Mouse (Mus musculus) kidney, embryonic 15.5 days (tissue): ENCODE results near the gene Myh10. TPM values are rescaled to one million over a fixed set of nuclear protein-coding genes. Genes with fewer than 3 reads are reported as not detected.

Experiments used
- ATAC-seq: fragments of 200-750 bp; cut with Nextera tagmentation; replicated peaks from 2 replicates; pipeline ENCODE4 v1.8.0; 2017; ENCODE audit warnings: moderate TSS enrichment; ENCODE audit not compliant: low FRiP score
- H3K27ac ChIP-seq: fragments of 300-500 bp; sonication (generic); 2 replicates; pipeline ENCODE4 v1.5.1; 2015; ENCODE audit warnings: mild to moderate bottlenecking, inconsistent platforms
- H3K27me3 ChIP-seq: fragments of 300-500 bp; sonication (generic); 2 replicates; pipeline ENCODE4 v1.6.1; 2015; ENCODE audit warnings: inconsistent platforms
- H3K36me3 ChIP-seq: fragments of 300-500 bp; sonication (generic); 2 replicates; pipeline ENCODE4 v1.6.1; 2015; ENCODE audit warnings: inconsistent platforms
- H3K4me1 ChIP-seq: fragments of 300-500 bp; sonication (generic); 2 replicates; pipeline ENCODE4 v1.6.1; 2015; ENCODE audit warnings: inconsistent platforms
- H3K4me2 ChIP-seq: fragments of 300-500 bp; sonication (generic); 2 replicates; pipeline ENCODE4 v1.6.1; 2015; ENCODE audit warnings: moderate library complexity, mild to moderate bottlenecking, inconsistent platforms
- H3K4me3 ChIP-seq: fragments of 300-500 bp; sonication (generic); replicated peaks from 2 replicates; pipeline ENCODE4 v1.5.1; 2015; ENCODE audit warnings: mild to moderate bottlenecking, inconsistent platforms
- H3K9ac ChIP-seq: fragments of 300-500 bp; sonication (generic); 2 replicates; pipeline ENCODE4 v1.6.1; 2015; ENCODE audit warnings: mild to moderate bottlenecking, inconsistent platforms
- H3K9me3 ChIP-seq: fragments of 300-500 bp; sonication (generic); replicated peaks from 2 replicates; pipeline ENCODE4 v1.6.1; 2016; ENCODE audit warnings: inconsistent platforms
- WGBS: fragments of 180-500 bp; shearing (Covaris S2); methylation state at CpG from one replicate; pipeline ENCODE4 v1.1.7; 2015; ENCODE audit warnings: mixed read lengths; 5-methylcytosine and 5-hydroxymethylcytosine counted together
- polyA plus RNA-seq: library from polyadenylated mRNA; unstranded; fragments of >200 nt; fragmentation: Nextera tagmentation; extraction: Ambion mirVana; gene quantifications from 2 replicates; pipeline ENCODE4 v1.2.1, GENCODE M21; 2015

Gene Myh10
- 130 and 137 TPM in 2 replicates for polyA plus RNA-seq

DNA sequence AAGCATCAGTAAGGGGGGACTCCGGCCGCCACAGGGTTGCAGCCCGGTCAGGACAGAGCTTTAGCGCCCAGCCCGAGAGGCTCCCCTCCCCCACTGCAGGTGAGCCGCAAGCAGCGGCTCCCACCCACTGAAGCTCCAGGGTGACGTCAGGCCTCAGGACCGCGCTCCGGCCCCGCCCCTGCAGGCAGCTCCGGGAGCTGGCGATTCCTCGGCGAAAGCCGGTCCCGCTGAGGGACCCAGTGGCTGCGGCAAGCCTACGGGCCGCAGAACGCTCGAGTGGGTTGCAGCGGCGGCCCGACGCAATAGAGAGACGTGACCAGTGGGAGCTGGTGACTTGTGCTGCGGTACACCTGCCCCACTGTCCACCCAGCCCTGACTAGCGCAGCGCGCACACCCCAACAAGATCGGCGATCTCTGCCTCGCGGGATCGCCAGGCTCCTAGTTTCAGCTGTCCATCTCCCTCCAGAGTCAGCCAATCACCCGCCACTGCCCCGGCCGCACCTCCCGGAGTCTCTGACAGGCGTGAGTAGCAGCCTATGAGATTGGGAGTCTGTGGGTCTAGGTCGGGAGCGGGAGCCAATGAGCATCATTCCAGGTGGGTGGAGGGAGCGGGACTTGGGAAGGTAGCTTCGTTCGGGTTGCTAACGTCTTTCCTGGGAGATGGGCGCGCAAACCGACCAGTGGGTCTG, at the start of gene Myh10:
TSS of gene Myh10 (plus strand) at position 239 of the 689 bp plus-strand sequence.
- peaks cover 26% of the 10 kb centered on the region for H3K4me1 ChIP-seq
- H3K4me3 ChIP-seq: peak within 1 kb of the TSS; percentile 88
- H3K9me3 ChIP-seq: no peaks in the 10 kb centered on the region
- peak within 1 kb of the TSS; percentile 92 for H3K9ac ChIP-seq
- no peaks in the 10 kb centered on the region for H3K27me3 ChIP-seq
- WGBS: under 1% methylated on average over 51 of the region's 51 CpGs
- no peaks in the 10 kb centered on the region for H3K36me3 ChIP-seq
- H3K27ac ChIP-seq: peak within 1 kb of the TSS; percentile 100
- peak within 1 kb of the TSS; percentile 89 for H3K4me2 ChIP-seq
- ATAC-seq: peak; percentile 99

DNA sequence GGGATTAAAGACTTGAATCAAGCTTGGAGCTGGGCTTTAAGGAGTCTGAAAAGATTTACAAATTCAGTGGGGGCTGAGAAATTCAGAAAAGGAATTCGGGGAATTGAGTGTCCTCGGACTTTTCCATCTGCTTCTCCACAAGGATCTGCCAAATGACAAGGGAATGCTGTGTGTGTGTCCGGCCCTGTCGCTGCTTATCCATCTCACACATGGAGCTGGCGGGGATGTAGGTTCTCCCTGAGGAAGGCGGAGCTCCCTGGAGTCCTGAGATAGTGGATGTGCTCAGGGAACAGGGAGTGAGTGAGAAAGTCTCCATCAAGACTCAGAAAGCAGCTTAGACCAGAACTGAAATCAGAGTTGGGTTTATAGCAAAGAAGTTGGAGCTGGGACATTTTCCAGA, 46.6 kb upstream of the Myh10 start:
- Histone ChIP-seq H3K4me1 (peaks cover 32% of the 10 kb centered on the region), H3K36me3 (no peaks in the 10 kb centered on the region), H3K4me3 (no peak overlapping the region), H3K4me2 (no peak overlapping the region), H3K9me3 (no peaks in the 10 kb centered on the region), H3K27ac (peak overlapping the region; percentile 39; the same call in 1 of the 2 replicates), H3K9ac (no peak overlapping the region), H3K27me3 (no peaks in the 10 kb centered on the region)
- ATAC-seq: no peak
- WGBS: 66% methylated on average over 6 of the region's 6 CpGs

DNA sequence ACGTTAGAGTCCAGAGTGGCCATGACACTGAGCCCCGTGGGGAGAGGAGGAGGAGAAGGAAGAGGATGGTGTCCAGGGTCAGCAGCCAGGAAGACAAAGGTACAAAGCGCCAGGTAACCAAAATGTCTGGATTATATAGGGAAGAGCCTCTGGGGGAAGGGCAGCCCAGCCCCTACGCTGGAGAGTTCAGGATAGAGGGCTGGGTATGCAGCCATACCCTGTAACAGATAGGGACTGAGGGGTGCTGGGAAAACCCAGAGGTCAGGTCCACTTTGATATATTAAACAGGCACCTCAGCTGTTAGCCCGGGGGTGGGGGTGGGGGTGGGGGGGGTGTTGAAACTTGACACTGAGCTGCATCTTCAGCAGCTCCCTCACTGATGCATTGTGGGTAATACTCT, 43.6 kb upstream of the Myh10 start:
- no peak overlapping the region for H3K27ac ChIP-seq
- ATAC-seq: no peak; the same call in 1 of the 2 replicates
- 64% methylated on average over 5 of the region's 5 CpGs for WGBS
- no peaks in the 10 kb centered on the region for H3K36me3 ChIP-seq
- peaks cover 31% of the 10 kb centered on the region for H3K4me1 ChIP-seq
- no peak overlapping the region for H3K4me3 ChIP-seq
- no peak overlapping the region for H3K4me2 ChIP-seq
- no peak overlapping the region for H3K9ac ChIP-seq
- no peaks in the 10 kb centered on the region for H3K27me3 ChIP-seq
- no peaks in the 10 kb centered on the region for H3K9me3 ChIP-seq

DNA sequence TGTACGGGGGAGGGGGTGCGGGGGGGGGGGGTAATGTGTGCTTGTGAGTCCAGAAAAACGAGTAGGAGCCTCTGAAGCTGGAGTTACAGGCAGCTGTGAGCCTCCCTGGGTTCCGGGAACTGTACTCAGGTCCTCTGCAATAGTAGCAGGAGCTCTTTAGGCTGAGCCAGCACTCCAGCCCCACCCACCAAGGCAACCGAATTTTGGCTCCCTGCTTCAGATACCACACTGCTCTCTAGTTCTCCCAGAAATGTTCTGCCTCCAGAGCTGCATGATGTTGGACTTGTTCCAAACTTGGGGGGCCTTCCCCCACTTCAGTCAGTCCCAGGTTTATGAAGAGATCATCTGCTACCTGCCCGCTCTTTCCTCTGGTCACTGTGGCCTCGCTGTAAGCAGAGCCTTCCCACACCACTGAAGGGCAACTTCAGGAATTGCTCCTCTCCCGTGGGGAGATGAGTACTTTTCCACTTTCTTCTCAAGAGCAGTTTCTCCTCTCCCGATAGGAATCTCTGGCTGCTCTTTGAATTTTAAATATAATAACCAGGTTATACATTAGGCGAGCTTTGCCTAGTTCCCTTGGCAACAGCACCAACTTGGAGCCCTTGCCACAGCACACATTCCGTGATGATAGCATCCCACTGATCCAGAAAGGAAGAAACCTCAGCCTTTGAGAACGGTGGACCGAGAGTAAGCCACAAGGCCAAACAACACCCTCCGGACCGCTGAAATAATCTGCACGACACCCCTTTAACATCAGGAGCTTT, 42.8 kb upstream of the Myh10 start:
- 66% methylated on average over 16 of the region's 16 CpGs for WGBS
- peak overlapping the region; percentile 72 for H3K27ac ChIP-seq
- H3K9me3 ChIP-seq: no peaks in the 10 kb centered on the region
- H3K27me3 ChIP-seq: no peaks in the 10 kb centered on the region
- no peaks in the 10 kb centered on the region for H3K36me3 ChIP-seq
- H3K4me2 ChIP-seq: no peak overlapping the region
- H3K4me3 ChIP-seq: no peak overlapping the region
- H3K9ac ChIP-seq: no peak overlapping the region
- ATAC-seq: no peak
- peaks cover 31% of the 10 kb centered on the region for H3K4me1 ChIP-seq

DNA sequence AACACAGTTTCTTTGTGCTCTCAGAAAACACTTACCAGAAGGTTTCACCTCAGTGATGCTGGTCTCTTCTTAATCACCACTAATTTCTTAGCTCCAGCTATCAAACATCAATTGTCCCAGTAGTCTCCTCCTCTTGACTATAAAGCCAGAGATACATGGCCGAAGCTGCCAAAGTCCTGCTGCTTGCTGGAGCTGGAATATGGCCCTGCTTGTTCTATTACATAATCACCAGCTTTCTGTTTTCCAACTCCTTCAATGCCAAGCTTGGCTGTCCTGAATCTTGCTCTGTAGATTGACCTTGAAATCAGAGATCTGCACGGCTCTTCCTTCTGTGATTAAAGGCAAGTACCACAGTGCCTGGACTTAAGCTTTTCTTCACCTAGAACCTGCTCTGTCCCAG, 39.8 kb upstream of the Myh10 start:
- Histone ChIP-seq H3K4me1 (peaks cover 22% of the 10 kb centered on the region), H3K9ac (no peak overlapping the region), H3K27me3 (no peaks in the 10 kb centered on the region), H3K4me2 (no peak overlapping the region), H3K27ac (no peak overlapping the region), H3K9me3 (no peaks in the 10 kb centered on the region), H3K4me3 (no peak overlapping the region), H3K36me3 (no peaks in the 10 kb centered on the region)
- WGBS: 73% methylated on average over 2 of the region's 2 CpGs
- ATAC-seq: no peak

DNA sequence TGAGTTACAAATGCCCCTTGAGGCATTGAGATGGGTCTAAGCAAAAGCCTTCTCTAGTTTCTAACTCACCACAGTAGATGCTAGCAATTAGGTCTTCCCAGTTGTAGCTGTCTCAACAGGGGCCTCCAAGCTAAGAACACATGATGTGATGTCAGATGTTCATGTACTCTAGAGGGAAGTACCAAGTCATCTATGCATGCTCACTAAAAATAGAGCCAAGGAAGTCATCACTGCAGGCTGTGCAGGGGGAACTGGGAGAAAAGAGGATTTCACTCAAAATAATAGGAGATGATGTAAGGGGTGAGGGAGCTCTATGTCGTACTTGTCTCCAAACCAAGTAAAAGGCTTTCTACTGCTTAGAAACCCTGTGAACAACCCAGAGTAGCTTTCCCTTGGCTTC, 35.8 kb upstream of the Myh10 start:
- Histone ChIP-seq H3K4me2 (no peak overlapping the region), H3K36me3 (no peaks in the 10 kb centered on the region), H3K27me3 (no peaks in the 10 kb centered on the region), H3K27ac (peak overlapping the region; percentile 67), H3K9me3 (no peaks in the 10 kb centered on the region), H3K4me1 (peaks cover 30% of the 10 kb centered on the region), H3K4me3 (no peak overlapping the region), H3K9ac (no peak overlapping the region)
- no peak for ATAC-seq
- WGBS: 73% methylated on average over 1 of the region's 1 CpGs

DNA sequence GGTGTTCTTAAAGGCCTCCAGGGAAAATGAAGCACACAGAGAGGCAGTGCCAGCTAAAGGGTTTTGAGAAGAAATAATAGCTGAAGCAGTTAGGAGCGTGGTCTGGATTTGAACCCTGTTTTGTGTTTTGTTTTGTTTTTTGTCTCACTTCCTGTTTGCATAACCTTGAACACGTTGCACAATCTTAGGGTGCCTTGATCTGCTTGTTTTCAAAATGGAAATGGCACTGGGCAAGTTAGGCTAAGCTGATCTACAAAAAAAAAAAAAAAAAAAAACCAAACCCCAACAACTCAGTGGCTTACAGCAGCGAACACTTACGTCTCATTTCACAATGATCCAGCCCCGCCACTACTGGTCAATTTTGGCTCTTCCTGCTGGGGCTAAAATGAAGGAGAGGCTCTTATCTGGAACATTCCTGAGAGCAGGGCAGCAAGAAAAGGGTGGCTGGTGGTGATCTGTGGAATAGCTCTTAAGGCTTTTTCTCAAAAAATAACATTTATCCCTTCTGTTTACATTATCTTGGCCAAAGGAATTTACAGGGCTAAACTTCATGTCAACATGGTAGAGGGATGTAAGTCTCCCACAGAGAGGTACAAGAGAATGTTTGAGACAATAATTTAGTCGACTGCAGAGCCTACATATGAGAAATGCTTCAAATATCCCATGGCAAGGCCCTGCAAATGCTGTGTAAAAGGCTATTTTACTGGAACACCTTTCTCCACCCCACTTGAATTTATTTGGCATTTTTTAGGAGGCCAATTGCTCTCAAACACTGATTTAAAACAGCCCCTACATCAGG, 34.3 kb upstream of the Myh10 start:
- H3K4me1 ChIP-seq: peaks cover 30% of the 10 kb centered on the region
- H3K27ac ChIP-seq: peak overlapping the region; percentile 83
- no peak overlapping the region for H3K9ac ChIP-seq
- 41% methylated on average over 6 of the region's 6 CpGs for WGBS
- no peak overlapping the region for H3K4me2 ChIP-seq
- H3K4me3 ChIP-seq: no peak overlapping the region
- H3K9me3 ChIP-seq: no peaks in the 10 kb centered on the region
- ATAC-seq: no peak
- H3K27me3 ChIP-seq: no peaks in the 10 kb centered on the region
- no peaks in the 10 kb centered on the region for H3K36me3 ChIP-seq

DNA sequence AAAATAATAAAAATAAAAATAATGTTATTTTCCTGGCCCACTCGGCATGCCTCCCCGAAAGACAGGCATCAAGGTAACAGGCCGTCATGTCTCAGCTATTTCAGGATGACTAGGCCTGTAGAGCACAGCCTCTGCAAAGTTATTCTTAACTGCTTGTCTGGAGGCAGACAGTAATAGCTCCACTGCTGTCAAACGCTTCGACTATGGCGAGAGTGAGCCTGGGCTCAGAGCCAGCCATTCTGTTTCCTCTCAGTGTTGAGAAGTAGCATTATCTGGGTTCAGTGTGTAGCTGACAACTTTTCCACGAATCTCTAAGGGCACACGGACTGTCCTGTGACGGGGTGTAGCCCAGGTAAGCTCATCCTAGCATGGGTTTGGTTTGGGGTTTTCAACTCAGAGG, 33.5 kb upstream of the Myh10 start:
- Histone ChIP-seq H3K9me3 (no peaks in the 10 kb centered on the region), H3K9ac (no peak overlapping the region), H3K27me3 (no peaks in the 10 kb centered on the region), H3K4me1 (peaks cover 30% of the 10 kb centered on the region), H3K36me3 (no peaks in the 10 kb centered on the region), H3K4me2 (no peak overlapping the region), H3K27ac (peak overlapping the region; percentile 83), H3K4me3 (no peak overlapping the region)
- WGBS: 49% methylated on average over 9 of the region's 9 CpGs
- ATAC-seq: 0 out of 2 replicates have a peak, but pooled peaks have one; percentile 33

DNA sequence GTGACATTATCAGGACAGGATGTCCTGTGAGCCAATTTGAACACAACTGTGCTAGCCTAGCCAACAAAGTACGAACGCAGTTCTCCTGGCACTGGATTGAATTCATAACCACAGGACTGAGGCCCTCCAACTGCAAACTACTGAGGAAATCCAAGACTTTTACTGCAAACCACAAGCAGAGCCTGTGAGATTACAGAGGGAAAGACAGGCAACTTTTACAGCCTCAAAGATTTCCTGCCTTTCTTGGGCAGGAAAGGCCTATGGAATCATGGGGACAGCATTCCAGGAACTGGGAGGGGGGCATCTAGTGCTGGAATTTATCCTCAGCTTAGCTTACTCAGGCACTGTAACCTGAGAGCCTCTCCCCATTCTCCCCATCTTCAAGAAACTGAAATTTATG, 26.0 kb upstream of the Myh10 start:
- H3K9ac ChIP-seq: no peak overlapping the region
- WGBS: 48% methylated on average over 2 of the region's 2 CpGs
- no peak overlapping the region for H3K4me3 ChIP-seq
- ATAC-seq: no peak
- peak overlapping the region; percentile 77 for H3K27ac ChIP-seq
- no peaks in the 10 kb centered on the region for H3K27me3 ChIP-seq
- no peaks in the 10 kb centered on the region for H3K36me3 ChIP-seq
- peaks cover 18% of the 10 kb centered on the region for H3K4me1 ChIP-seq
- H3K9me3 ChIP-seq: no peaks in the 10 kb centered on the region; the same call in 1 of the 2 replicates
- H3K4me2 ChIP-seq: no peak overlapping the region

DNA sequence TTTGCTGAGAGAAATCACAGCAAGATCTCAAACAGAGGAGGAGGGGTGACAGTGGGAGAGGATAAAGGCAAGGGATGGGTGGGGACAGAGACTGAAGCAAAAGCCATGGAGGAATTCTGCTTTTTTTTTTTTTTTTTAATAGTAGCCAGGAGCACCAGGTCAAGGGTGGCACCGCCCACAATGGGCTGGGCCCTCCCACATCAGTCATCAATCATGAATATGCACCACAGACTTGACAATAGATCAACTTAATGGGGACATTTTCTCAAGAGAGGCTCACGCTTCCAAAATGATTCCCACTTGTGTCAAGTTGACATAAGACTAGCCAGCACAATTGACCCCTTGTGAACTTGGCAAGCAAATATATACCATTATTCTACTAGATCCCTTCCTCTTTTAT, 25.1 kb upstream of the Myh10 start:
- Histone ChIP-seq H3K4me3 (no peak overlapping the region), H3K27ac (0 out of 2 replicates have a peak overlapping the region, but pooled peaks have one; percentile 77), H3K9me3 (no peaks in the 10 kb centered on the region; the same call in 1 of the 2 replicates), H3K27me3 (no peaks in the 10 kb centered on the region), H3K4me2 (no peak overlapping the region), H3K9ac (no peak overlapping the region), H3K4me1 (peaks cover 18% of the 10 kb centered on the region), H3K36me3 (no peaks in the 10 kb centered on the region)
- WGBS: 38% methylated on average over 2 of the region's 2 CpGs
- no peak for ATAC-seq

DNA sequence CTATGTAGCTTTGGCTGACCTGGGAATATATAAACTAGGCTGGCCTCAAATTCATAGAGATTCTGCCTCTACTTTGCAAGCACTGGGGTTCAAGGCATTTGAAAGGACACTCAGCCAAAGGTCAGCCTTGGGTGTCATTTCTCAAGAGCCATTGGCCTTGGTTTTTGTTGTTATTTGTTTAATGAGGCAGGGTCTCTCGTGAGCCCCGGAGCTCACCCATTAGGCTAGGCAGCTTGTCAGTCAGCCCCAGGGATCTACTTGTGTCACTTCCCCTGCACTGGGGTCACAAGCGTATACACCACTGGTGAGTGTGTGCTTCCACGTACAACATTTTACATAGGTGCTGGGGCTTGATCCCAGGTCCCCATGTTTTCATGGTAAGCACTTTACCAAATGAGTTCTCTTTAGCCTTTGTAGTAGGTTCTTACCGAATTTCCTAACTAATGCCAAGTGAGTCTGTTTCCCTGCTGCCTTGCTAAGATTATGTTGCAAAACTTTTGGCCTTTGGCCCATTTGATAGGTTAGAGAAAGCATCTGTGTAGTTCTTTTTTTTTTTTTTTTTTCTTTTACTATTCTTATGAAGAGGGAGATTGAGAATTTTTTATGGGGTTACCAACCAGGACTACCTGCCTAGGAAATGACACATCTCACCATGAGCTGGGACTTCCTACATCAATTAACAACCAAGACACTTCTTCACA, 18.9 kb upstream of the Myh10 start:
- no peak for ATAC-seq
- H3K36me3 ChIP-seq: no peaks in the 10 kb centered on the region
- 62% methylated on average over 5 of the region's 5 CpGs for WGBS

More for the DNA sequence above, 18.9 kb upstream of the Myh10 start:
- Histone ChIP-seq H3K27ac (no peak overlapping the region), H3K9ac (no peak overlapping the region), H3K27me3 (no peaks in the 10 kb centered on the region), H3K4me3 (no peak overlapping the region), H3K9me3 (no peaks in the 10 kb centered on the region; the same call in 1 of the 2 replicates), H3K4me2 (no peak overlapping the region), H3K4me1 (no peaks in the 10 kb centered on the region)
